Mouse (Mus musculus) limb, embryonic 12.5 days (tissue): ENCODE data around the gene Recql. TPM values are rescaled to one million over a fixed set of nuclear protein-coding genes. Genes with fewer than 3 reads are reported as not detected.
A peak's percentile ranks its signal among the peaks of the same experiment; 100 is the strongest.

Experiments
- ATAC-seq: fragments of 200-750 bp; cut with Nextera tagmentation; 2 replicates; pipeline ENCODE4 v1.8.0; 2017; ENCODE audit warnings: low read depth, moderate TSS enrichment; ENCODE audit not compliant: insufficient number of reproducible peaks, insufficient read depth, low FRiP score, low TSS enrichment
- H3K27ac ChIP-seq: fragments of 300-500 bp; sonication (generic); 2 replicates; pipeline ENCODE4 v1.5.1; 2016; ENCODE audit warnings: mild to moderate bottlenecking, moderate library complexity
- H3K27me3 ChIP-seq: fragments of 300-500 bp; sonication (generic); 2 replicates; pipeline ENCODE4 v1.6.1; 2016; ENCODE audit warnings: mild to moderate bottlenecking, moderate library complexity
- H3K36me3 ChIP-seq: fragments of 300-500 bp; sonication (generic); 2 replicates; pipeline ENCODE4 v1.6.1; 2016; ENCODE audit warnings: mild to moderate bottlenecking, moderate library complexity
- H3K4me1 ChIP-seq: fragments of 300-500 bp; sonication (generic); replicated peaks from 2 replicates; pipeline ENCODE4 v1.6.1; 2016
- H3K4me2 ChIP-seq: fragments of 300-500 bp; sonication (generic); 2 replicates; pipeline ENCODE4 v1.6.1; 2016; ENCODE audit warnings: mild to moderate bottlenecking, moderate library complexity
- H3K4me3 ChIP-seq: fragments of 300-500 bp; sonication (generic); replicated peaks from 2 replicates; pipeline ENCODE4 v1.5.1; 2016; ENCODE audit warnings: mild to moderate bottlenecking
- H3K9ac ChIP-seq: fragments of 300-500 bp; sonication (generic); replicated peaks from 2 replicates; pipeline ENCODE4 v1.6.1; 2016; ENCODE audit warnings: mild to moderate bottlenecking, moderate library complexity
- H3K9me3 ChIP-seq: fragments of 300-500 bp; sonication (generic); 2 replicates; pipeline ENCODE4 v1.6.1; 2016; ENCODE audit warnings: mild to moderate bottlenecking, moderate library complexity
- WGBS: fragments of 180-500 bp; shearing (Covaris S2); methylation state at CpG from one replicate; pipeline ENCODE4 v1.1.7; 2016; 5-methylcytosine and 5-hydroxymethylcytosine counted together
- polyA plus RNA-seq: library from polyadenylated mRNA; unstranded; fragments of >200 nt; fragmentation: Nextera tagmentation; extraction: Ambion mirVana; gene quantifications from 2 replicates; pipeline ENCODE4 v1.2.1, GENCODE M21; 2016

Gene Recql
- polyA plus RNA-seq, 1 experiment from 2014 or later: 29.7 TPM

- no peak overlapping the region for H3K4me2 ChIP-seq
- H3K4me1 ChIP-seq: no peaks in the 10 kb centered on the region
- no peaks in the 10 kb centered on the region for H3K9me3 ChIP-seq
- H3K27ac ChIP-seq: no peak overlapping the region
- no peaks in the 10 kb centered on the region for H3K36me3 ChIP-seq
- no peak overlapping the region for H3K4me3 ChIP-seq
- 70% methylated on average over 2 of the region's 2 CpGs for WGBS
- no peaks in the 10 kb centered on the region for H3K27me3 ChIP-seq
- H3K9ac ChIP-seq: no peak overlapping the region
- no peak for ATAC-seq
Observed at GRCm38 (mm10) chr6:142338961-142339360, 47.9 kb downstream of the Recql start.

GRCm38 (mm10) chr6:142329201-142329600, 57.7 kb downstream of the Recql start:
- Histone ChIP-seq H3K36me3 (no peaks in the 10 kb centered on the region), H3K4me1 (no peaks in the 10 kb centered on the region), H3K27me3 (no peaks in the 10 kb centered on the region), H3K9ac (no peak overlapping the region), H3K27ac (no peak overlapping the region), H3K4me3 (no peak overlapping the region), H3K4me2 (no peak overlapping the region), H3K9me3 (no peaks in the 10 kb centered on the region)
- ATAC-seq: no peak
- 64% methylated on average over 1 of the region's 1 CpGs for WGBS

GRCm38 (mm10) chr6:142326598-142326997, 60.3 kb downstream of the Recql start:
- Histone ChIP-seq H3K36me3 (no peaks in the 10 kb centered on the region), H3K9me3 (no peaks in the 10 kb centered on the region), H3K4me1 (no peaks in the 10 kb centered on the region), H3K9ac (no peak overlapping the region), H3K4me2 (no peak overlapping the region), H3K4me3 (no peak overlapping the region), H3K27ac (no peak overlapping the region), H3K27me3 (no peaks in the 10 kb centered on the region)
- WGBS: 61% methylated on average over 3 of the region's 3 CpGs
- ATAC-seq: no peak

GRCm38 (mm10) chr6:142322881-142323280, 64.0 kb downstream of the Recql start, which contains the start of gene Slco1a5:
Gene Slco1a5, minus strand, starts transcription at chr6:142322981.
- Histone ChIP-seq H3K27me3 (no peaks in the 10 kb centered on the region), H3K36me3 (no peaks in the 10 kb centered on the region), H3K9me3 (no peaks in the 10 kb centered on the region), H3K9ac (no peak within 1 kb of the TSS), H3K27ac (no peak within 1 kb of the TSS), H3K4me1 (no peaks in the 10 kb centered on the region), H3K4me3 (no peak within 1 kb of the TSS), H3K4me2 (no peak within 1 kb of the TSS)
- 49% methylated on average over 4 of the region's 4 CpGs for WGBS
- no peak for ATAC-seq

- Histone ChIP-seq H3K9me3 (no peaks in the 10 kb centered on the region), H3K4me2 (no peak overlapping the region), H3K9ac (no peak overlapping the region), H3K4me3 (no peak overlapping the region), H3K27me3 (no peaks in the 10 kb centered on the region), H3K4me1 (no peaks in the 10 kb centered on the region), H3K27ac (no peak overlapping the region), H3K36me3 (no peaks in the 10 kb centered on the region)
- ATAC-seq: no peak
Observed at GRCm38 (mm10) chr6:142317106-142317505, 69.8 kb downstream of the Recql start.

GRCm38 (mm10) chr6:142314285-142314684, 72.6 kb downstream of the Recql start:
- no peaks in the 10 kb centered on the region for H3K27me3 ChIP-seq
- no peak overlapping the region for H3K4me2 ChIP-seq
- H3K36me3 ChIP-seq: no peaks in the 10 kb centered on the region
- no peaks in the 10 kb centered on the region for H3K4me1 ChIP-seq
- peaks cover 7% of the 10 kb centered on the region for H3K9me3 ChIP-seq
- H3K4me3 ChIP-seq: no peak overlapping the region
- ATAC-seq: no peak
- H3K27ac ChIP-seq: no peak overlapping the region
- H3K9ac ChIP-seq: no peak overlapping the region
- WGBS: 80% methylated on average over 5 of the region's 5 CpGs

- no peak overlapping the region for H3K27ac ChIP-seq
- no peaks in the 10 kb centered on the region for H3K27me3 ChIP-seq
- no peaks in the 10 kb centered on the region for H3K36me3 ChIP-seq
- 0 out of 2 replicates have a peak, but pooled peaks have one; percentile 78 for ATAC-seq
- peaks cover 10% of the 10 kb centered on the region for H3K9me3 ChIP-seq
- H3K4me3 ChIP-seq: no peak overlapping the region
- H3K9ac ChIP-seq: no peak overlapping the region
- no peaks in the 10 kb centered on the region for H3K4me1 ChIP-seq
- no peak overlapping the region for H3K4me2 ChIP-seq
Observed at GRCm38 (mm10) chr6:142305076-142305475, 81.8 kb downstream of the Recql start.

Other genes starting within 250 kb of the Recql start
- not detected in 2 replicates for gene Slco1a6, start 178.6 kb downstream of the Recql start, polyA plus RNA-seq
- gene Iapp, start 88.7 kb downstream of the Recql start, polyA plus RNA-seq: not detected in 2 replicates
- not detected in 2 replicates for gene Slco1a5, start 64.1 kb downstream of the Recql start, polyA plus RNA-seq
- gene Pyroxd1, start 41.4 kb downstream of the Recql start, polyA plus RNA-seq: 17.1 and 17.6 TPM in 2 replicates
- gene Golt1b, start 134 bp upstream of the Recql start, polyA plus RNA-seq: 116 and 118 TPM in 2 replicates
- 1.2 and 1.7 TPM in 2 replicates for gene Spx, start 26.4 kb upstream of the Recql start, polyA plus RNA-seq
- gene Gys2, start 86.0 kb upstream of the Recql start, polyA plus RNA-seq: not detected in 2 replicates
- 480 and 486 TPM in 2 replicates for gene Ldhb, start 120.9 kb upstream of the Recql start, polyA plus RNA-seq
- gene Kcnj8, start 184.5 kb upstream of the Recql start, polyA plus RNA-seq: 0.44 and 0.59 TPM in 2 replicates